Mouse (Mus musculus): ENCODE data around the gene 2310007B03Rik. TPM values are rescaled to one million over a fixed set of nuclear protein-coding genes. Genes with fewer than 3 reads are reported as not detected.

Gene 2310007B03Rik
- polyA plus RNA-seq, 1 experiment = 0.88 TPM

DNA sequence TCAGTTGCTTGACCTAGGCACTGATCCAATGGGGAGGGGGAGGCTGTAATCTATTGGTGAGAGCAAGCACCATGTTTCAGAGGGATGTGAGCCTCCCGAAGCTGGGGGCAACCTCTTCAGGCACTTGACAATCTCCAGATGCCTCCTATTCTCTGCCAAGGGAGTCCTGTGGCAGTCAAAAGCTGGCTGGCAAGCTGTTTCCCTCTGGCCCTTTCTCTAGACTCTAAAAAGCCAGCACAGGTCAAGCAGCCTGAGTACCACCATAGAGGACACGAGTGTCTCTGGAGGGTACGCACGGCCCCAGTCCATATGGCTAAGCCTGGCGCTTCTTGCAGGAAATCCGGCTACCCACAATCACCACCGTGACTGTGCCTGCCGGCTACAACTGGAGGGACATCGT, 16.6 kb downstream of the 2310007B03Rik start:
- no peaks in the 10 kb centered on the region for H3K4me1 ChIP-seq (replicated peaks; ENCODE audit: control insufficient read depth, insufficient read depth, low read length)
- no peaks in the 10 kb centered on the region for H3K27me3 ChIP-seq (ENCODE audit: control insufficient read depth, insufficient read depth, low read length)
- WGBS = 82% methylated on average over 9 of the region's 9 CpGs
- H3K4me3 ChIP-seq (ENCODE audit: control insufficient read depth, insufficient read depth, low read length) = no peak overlapping the region
- no peaks in the 10 kb centered on the region for H3K36me3 ChIP-seq (ENCODE audit: control insufficient read depth, insufficient read depth, low read length)
- no peak for DNase-seq
- H3K27ac ChIP-seq (ENCODE audit: control insufficient read depth, insufficient read depth, low read length) = no peak overlapping the region
- TF ChIP-seq POLR2A (IDR thresholded peaks at IDR 0.05; ENCODE audit: control insufficient read depth, extremely low read depth, insufficient read depth, low read length, poor library complexity) = no peak
- TF ChIP-seq CTCF (IDR thresholded peaks at IDR 0.05; ENCODE audit: borderline replicate concordance, control insufficient read depth, extremely low read depth, insufficient read depth, low read length, poor library complexity) = no peak

- TF ChIP-seq POLR2A (IDR thresholded peaks at IDR 0.05; ENCODE audit: control insufficient read depth, extremely low read depth, insufficient read depth, low read length, poor library complexity) (no peak), CTCF (IDR thresholded peaks at IDR 0.05; ENCODE audit: borderline replicate concordance, control insufficient read depth, extremely low read depth, insufficient read depth, low read length, poor library complexity) (no peak)
- no peaks in the 10 kb centered on the region for H3K36me3 ChIP-seq (ENCODE audit: control insufficient read depth, insufficient read depth, low read length)
- no peaks in the 10 kb centered on the region for H3K4me1 ChIP-seq (replicated peaks; ENCODE audit: control insufficient read depth, insufficient read depth, low read length)
- H3K27me3 ChIP-seq (ENCODE audit: control insufficient read depth, insufficient read depth, low read length) = no peaks in the 10 kb centered on the region
- 60% methylated on average over 1 of the region's 1 CpGs for WGBS
- H3K27ac ChIP-seq (ENCODE audit: control insufficient read depth, insufficient read depth, low read length) = no peak overlapping the region
- no peak for DNase-seq
- no peak overlapping the region for H3K4me3 ChIP-seq (ENCODE audit: control insufficient read depth, insufficient read depth, low read length)
Measured at GRCm38 (mm10) chr1:93142871-93143270, 17.9 kb downstream of the 2310007B03Rik start.

GRCm38 (mm10) chr1:93139713-93140112, 21.0 kb downstream of the 2310007B03Rik start:
- DNase-seq = no peak
- no peak for TF ChIP-seq CTCF (IDR thresholded peaks at IDR 0.05; ENCODE audit: borderline replicate concordance, control insufficient read depth, extremely low read depth, insufficient read depth, low read length, poor library complexity)
- no peak for TF ChIP-seq POLR2A (IDR thresholded peaks at IDR 0.05; ENCODE audit: control insufficient read depth, extremely low read depth, insufficient read depth, low read length, poor library complexity)
- H3K36me3 ChIP-seq (ENCODE audit: control insufficient read depth, insufficient read depth, low read length) = no peaks in the 10 kb centered on the region
- H3K27me3 ChIP-seq (ENCODE audit: control insufficient read depth, insufficient read depth, low read length) = no peaks in the 10 kb centered on the region
- no peak overlapping the region for H3K27ac ChIP-seq (ENCODE audit: control insufficient read depth, insufficient read depth, low read length)
- H3K4me3 ChIP-seq (ENCODE audit: control insufficient read depth, insufficient read depth, low read length) = no peak overlapping the region
- 87% methylated on average over 7 of the region's 7 CpGs for WGBS
- H3K4me1 ChIP-seq (replicated peaks; ENCODE audit: control insufficient read depth, insufficient read depth, low read length) = no peaks in the 10 kb centered on the region

DNA sequence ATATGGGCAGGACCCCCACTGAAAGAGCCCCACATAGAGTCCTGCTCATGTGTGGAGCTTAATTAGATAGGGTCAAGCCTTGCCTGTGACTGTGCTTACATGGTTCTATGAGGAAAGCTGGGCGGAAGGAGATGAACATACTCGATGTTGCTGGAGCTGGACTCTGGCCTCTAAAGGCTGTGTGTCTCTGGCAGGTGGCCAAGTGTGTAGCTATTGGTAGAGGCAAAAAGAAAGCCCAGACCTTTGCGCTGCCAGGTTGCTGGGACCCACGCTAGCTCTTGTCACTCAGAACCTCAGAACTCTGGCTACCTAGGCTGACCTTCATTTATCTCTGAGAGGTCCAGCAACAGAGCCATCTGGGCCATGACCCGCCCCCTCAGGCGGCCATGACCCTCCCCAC, 22.2 kb downstream of the 2310007B03Rik start:
- no peak for DNase-seq
- H3K27me3 ChIP-seq (ENCODE audit: control insufficient read depth, insufficient read depth, low read length) = no peaks in the 10 kb centered on the region
- WGBS = 84% methylated on average over 6 of the region's 6 CpGs

GRCm38 (mm10) chr1:93135036-93135526, 25.7 kb downstream of the 2310007B03Rik start, which contains the start of gene Agxt:
TSS of gene Agxt (plus strand) at chr1:93135240.
- Histone ChIP-seq H3K27ac (ENCODE audit: control insufficient read depth, insufficient read depth, low read length) (no peak within 1 kb of the TSS), H3K36me3 (ENCODE audit: control insufficient read depth, insufficient read depth, low read length) (no peaks in the 10 kb centered on the region), H3K27me3 (ENCODE audit: control insufficient read depth, insufficient read depth, low read length) (no peaks in the 10 kb centered on the region), H3K4me1 (replicated peaks; ENCODE audit: control insufficient read depth, insufficient read depth, low read length) (no peaks in the 10 kb centered on the region), H3K4me3 (ENCODE audit: control insufficient read depth, insufficient read depth, low read length) (no peak within 1 kb of the TSS)
- no peak for TF ChIP-seq CTCF (IDR thresholded peaks at IDR 0.05; ENCODE audit: borderline replicate concordance, control insufficient read depth, extremely low read depth, insufficient read depth, low read length, poor library complexity)
- no peak for TF ChIP-seq POLR2A (IDR thresholded peaks at IDR 0.05; ENCODE audit: control insufficient read depth, extremely low read depth, insufficient read depth, low read length, poor library complexity)
- no peak for DNase-seq
- WGBS = 89% methylated on average over 12 of the region's 12 CpGs

More for the DNA sequence above, 22.2 kb downstream of the 2310007B03Rik start:
- Histone ChIP-seq H3K27ac (ENCODE audit: control insufficient read depth, insufficient read depth, low read length) (no peak overlapping the region), H3K4me1 (replicated peaks; ENCODE audit: control insufficient read depth, insufficient read depth, low read length) (no peaks in the 10 kb centered on the region), H3K36me3 (ENCODE audit: control insufficient read depth, insufficient read depth, low read length) (no peaks in the 10 kb centered on the region), H3K4me3 (ENCODE audit: control insufficient read depth, insufficient read depth, low read length) (no peak overlapping the region)
- TF ChIP-seq CTCF (IDR thresholded peaks at IDR 0.05; ENCODE audit: borderline replicate concordance, control insufficient read depth, extremely low read depth, insufficient read depth, low read length, poor library complexity) = no peak
- TF ChIP-seq POLR2A (IDR thresholded peaks at IDR 0.05; ENCODE audit: control insufficient read depth, extremely low read depth, insufficient read depth, low read length, poor library complexity) = no peak

DNA sequence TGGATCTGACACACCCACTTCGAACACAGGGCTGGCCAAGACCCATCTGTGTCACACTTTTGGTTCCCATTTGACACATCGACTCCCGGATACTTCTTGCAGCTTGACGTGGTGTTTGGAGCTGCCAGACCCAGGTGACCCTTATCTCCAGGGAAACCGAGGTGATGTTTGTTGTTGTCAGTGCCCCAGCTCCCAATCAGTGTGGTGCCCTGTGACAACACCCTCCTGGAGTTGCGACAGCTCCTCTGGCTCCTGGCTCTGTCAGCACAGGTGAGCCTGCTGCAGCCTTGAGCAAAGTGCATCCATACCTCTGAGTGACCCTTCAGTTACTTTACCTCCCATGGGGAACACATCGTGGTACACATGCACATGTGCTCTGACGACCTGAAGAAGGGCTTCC, 28.1 kb downstream of the 2310007B03Rik start:
- H3K4me3 ChIP-seq (ENCODE audit: control insufficient read depth, insufficient read depth, low read length) = no peak overlapping the region
- no peak overlapping the region for H3K27ac ChIP-seq (ENCODE audit: control insufficient read depth, insufficient read depth, low read length)
- TF ChIP-seq POLR2A (IDR thresholded peaks at IDR 0.05; ENCODE audit: control insufficient read depth, extremely low read depth, insufficient read depth, low read length, poor library complexity) = no peak
- no peak for TF ChIP-seq CTCF (IDR thresholded peaks at IDR 0.05; ENCODE audit: borderline replicate concordance, control insufficient read depth, extremely low read depth, insufficient read depth, low read length, poor library complexity)
- DNase-seq = no peak
- H3K36me3 ChIP-seq (ENCODE audit: control insufficient read depth, insufficient read depth, low read length) = no peaks in the 10 kb centered on the region
- 72% methylated on average over 8 of the region's 8 CpGs for WGBS
- H3K4me1 ChIP-seq (replicated peaks; ENCODE audit: control insufficient read depth, insufficient read depth, low read length) = no peaks in the 10 kb centered on the region
- no peaks in the 10 kb centered on the region for H3K27me3 ChIP-seq (ENCODE audit: control insufficient read depth, insufficient read depth, low read length)
